Mouse (Mus musculus) liver, postnatal 0 days (tissue): ENCODE measurements around the gene Krt80.

ENCODE experiments used
- CTCF ChIP-seq: sonication (generic); IDR thresholded peaks from 2 replicates; pipeline ENCODE4 v1.5.1; 2016; ENCODE audit warnings: antibody characterized with exemption, low read depth
- EP300 ChIP-seq: IDR thresholded peaks from 2 replicates; pipeline ENCODE4 v1.6.1; 2016; ENCODE audit warnings: antibody characterized with exemption, low read depth, mild to moderate bottlenecking

DNA sequence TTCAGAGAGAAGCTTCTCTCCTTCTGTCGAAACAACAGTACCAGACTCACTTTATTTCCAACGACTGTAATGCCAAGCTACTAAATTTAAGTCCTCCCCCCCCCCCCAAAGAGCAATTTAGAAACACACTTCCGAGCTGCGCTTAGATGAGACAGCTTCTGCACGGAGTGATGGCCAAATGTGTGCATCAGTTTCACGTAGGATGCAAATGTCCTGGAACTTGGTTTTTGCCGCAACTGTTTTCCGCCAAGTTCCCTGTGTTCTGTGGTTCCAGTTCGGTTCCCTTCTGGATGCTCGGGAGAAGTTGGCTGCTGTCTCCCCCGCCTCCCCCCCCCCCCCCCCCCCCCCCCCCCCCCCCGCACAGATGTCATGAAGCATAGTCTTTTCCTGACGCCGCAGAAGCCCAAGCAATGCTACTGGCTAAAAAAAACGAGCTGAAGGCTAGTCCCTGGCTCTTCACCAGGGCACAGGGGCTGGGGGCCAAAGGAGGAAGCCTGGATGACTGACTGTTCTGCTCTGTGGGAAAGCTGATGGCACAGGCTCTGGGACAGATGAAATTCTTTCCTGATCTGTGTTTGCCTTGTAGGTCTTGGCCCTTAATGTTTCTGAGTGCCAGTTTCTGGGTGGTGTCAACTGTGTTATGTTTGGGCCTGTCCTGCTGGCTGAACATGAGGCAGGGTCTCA is 58.7 kb downstream of the Krt80 start:
- TF ChIP-seq CTCF, result no peak
- TF ChIP-seq EP300, result no peak
